Mouse (Mus musculus) forebrain, embryonic 13.5 days (tissue): ENCODE results near the gene Jam2. TPM values are rescaled to one million over a fixed set of nuclear protein-coding genes. Genes with fewer than 3 reads are reported as not detected.

ENCODE experiments used
- ATAC-seq: fragments of 200-750 bp; cut with Nextera tagmentation; 2 replicates; pipeline ENCODE4 v1.8.0; 2017
- H3K27ac ChIP-seq: fragments of 300-500 bp; sonication (generic); 2 replicates; pipeline ENCODE4 v1.5.1; 2015; ENCODE audit warnings: inconsistent platforms, mild to moderate bottlenecking, moderate library complexity
- H3K27me3 ChIP-seq: fragments of 300-500 bp; sonication (generic); 2 replicates; pipeline ENCODE4 v1.6.1; 2015; ENCODE audit warnings: mild to moderate bottlenecking, inconsistent platforms
- H3K36me3 ChIP-seq: fragments of 300-500 bp; sonication (generic); 2 replicates; pipeline ENCODE4 v1.6.1; 2015; ENCODE audit warnings: mild to moderate bottlenecking, inconsistent platforms; ENCODE audit not compliant: poor library complexity, severe bottlenecking
- H3K4me1 ChIP-seq: fragments of 300-500 bp; sonication (generic); 2 replicates; pipeline ENCODE4 v1.6.1; 2015; ENCODE audit warnings: inconsistent platforms
- H3K4me2 ChIP-seq: fragments of 300-500 bp; sonication (generic); 2 replicates; pipeline ENCODE4 v1.6.1; 2015; ENCODE audit warnings: inconsistent platforms, mild to moderate bottlenecking, moderate library complexity
- H3K4me3 ChIP-seq: fragments of 300-500 bp; sonication (generic); 2 replicates; pipeline ENCODE4 v1.5.1; 2015; ENCODE audit warnings: mild to moderate bottlenecking, inconsistent platforms
- H3K9ac ChIP-seq: fragments of 300-500 bp; sonication (generic); 2 replicates; pipeline ENCODE4 v1.6.1; 2015; ENCODE audit warnings: mild to moderate bottlenecking, inconsistent platforms
- H3K9me3 ChIP-seq: fragments of 300-500 bp; sonication (generic); replicated peaks from 2 replicates; pipeline ENCODE4 v1.6.1; 2016; ENCODE audit warnings: inconsistent platforms
- WGBS: fragments of 180-500 bp; shearing (Covaris S2); methylation state at CpG from one replicate; pipeline ENCODE4 v1.1.7; 2015; 5-methylcytosine and 5-hydroxymethylcytosine counted together
- polyA plus RNA-seq: library from polyadenylated mRNA; unstranded; fragments of >200 nt; fragmentation: Nextera tagmentation; extraction: Ambion mirVana; gene quantifications from 2 replicates; pipeline ENCODE4 v1.2.1, GENCODE M21; 2015

Jam2 gene
- polyA plus RNA-seq, 1 experiment from 2014 or later: 26.0 TPM

DNA sequence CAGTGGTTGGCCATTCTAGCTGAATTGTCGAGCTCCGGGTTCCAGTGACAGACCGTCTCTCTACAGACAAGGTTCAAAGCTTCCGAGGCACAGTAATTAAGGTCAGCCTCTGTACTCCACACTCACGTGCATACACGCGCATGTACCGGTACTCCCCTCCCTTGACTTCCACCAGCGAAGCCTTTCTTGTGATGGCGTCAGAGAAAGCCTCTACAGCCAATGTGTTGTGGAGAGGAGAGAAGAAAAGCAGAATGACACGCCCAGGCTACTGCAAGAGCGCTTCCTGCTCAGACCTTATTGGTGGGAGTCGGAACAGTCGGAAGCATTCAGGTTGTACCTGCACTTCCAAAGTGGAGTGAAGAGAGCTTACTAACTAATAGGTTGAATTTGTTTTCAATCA lies 19.5 kb downstream of the Jam2 start:
- 90% methylated on average over 14 of the region's 14 CpGs for WGBS
- no peaks in the 10 kb centered on the region for H3K9me3 ChIP-seq
- 0 out of 2 replicates have a peak, but pooled peaks cover 9% of the 10 kb centered on the region for H3K36me3 ChIP-seq
- no peaks in the 10 kb centered on the region for H3K27me3 ChIP-seq
- no peak overlapping the region for H3K9ac ChIP-seq
- no peak overlapping the region for H3K4me3 ChIP-seq
- ATAC-seq: no peak
- H3K4me1 ChIP-seq: no peaks in the 10 kb centered on the region
- no peak overlapping the region for H3K4me2 ChIP-seq
- H3K27ac ChIP-seq: no peak overlapping the region

DNA sequence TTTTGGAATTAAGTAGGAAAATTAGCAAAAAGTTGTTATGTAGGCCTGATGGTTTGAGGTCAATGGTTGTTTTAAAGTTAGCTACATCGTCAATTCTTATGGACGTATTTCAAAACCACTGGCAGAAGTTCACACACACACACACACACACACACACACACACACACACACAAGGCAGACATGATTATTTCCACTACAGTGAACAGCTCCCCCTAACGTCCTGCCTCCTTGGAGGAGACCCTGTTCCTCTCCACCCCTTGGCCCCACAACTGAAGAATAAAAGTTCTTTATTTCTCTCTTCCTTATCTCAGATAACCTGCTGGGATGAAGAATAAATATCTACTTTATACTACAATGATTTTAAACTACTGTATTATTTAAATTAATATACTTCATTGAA lies 21.4 kb downstream of the Jam2 start:
- no peak overlapping the region for H3K9ac ChIP-seq
- 0 out of 2 replicates have a peak, but pooled peaks cover 5% of the 10 kb centered on the region for H3K36me3 ChIP-seq
- WGBS: 60% methylated on average over 3 of the region's 3 CpGs
- no peaks in the 10 kb centered on the region for H3K4me1 ChIP-seq
- no peak overlapping the region for H3K4me2 ChIP-seq
- H3K4me3 ChIP-seq: no peak overlapping the region
- no peak overlapping the region for H3K27ac ChIP-seq
- H3K27me3 ChIP-seq: no peaks in the 10 kb centered on the region
- no peaks in the 10 kb centered on the region for H3K9me3 ChIP-seq
- no peak for ATAC-seq

- H3K27ac ChIP-seq: no peak overlapping the region
- 79% methylated on average over 9 of the region's 9 CpGs for WGBS
- no peak for ATAC-seq
These were observed 22.8 kb downstream of the Jam2 start for GRCm38 (mm10) chr16:84796678-84797077.

DNA sequence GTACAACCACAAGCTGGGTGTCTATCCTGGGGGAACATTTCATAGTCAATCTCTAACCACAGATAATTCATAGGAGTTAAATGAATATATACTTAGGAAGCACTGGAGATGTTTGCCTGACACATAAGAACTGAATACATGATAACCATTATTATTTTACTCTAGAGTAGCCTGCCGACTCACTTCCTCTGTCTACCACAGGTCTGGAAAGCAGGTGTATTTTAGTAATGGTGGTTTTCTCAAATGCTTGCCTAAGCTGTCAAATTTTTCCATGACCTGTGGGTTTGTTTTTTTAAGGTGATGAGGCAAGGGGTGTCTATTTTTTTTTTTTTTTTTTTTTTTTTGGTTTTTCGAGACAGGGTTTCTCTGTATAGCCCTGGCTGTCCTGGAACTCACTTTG lies 26.1 kb downstream of the Jam2 start:
- Histone ChIP-seq H3K4me1 (no peaks in the 10 kb centered on the region), H3K4me2 (no peak overlapping the region), H3K4me3 (no peak overlapping the region), H3K9ac (no peak overlapping the region), H3K36me3 (0 out of 2 replicates have a peak, but pooled peaks cover 4% of the 10 kb centered on the region), H3K27ac (no peak overlapping the region), H3K27me3 (no peaks in the 10 kb centered on the region), H3K9me3 (no peaks in the 10 kb centered on the region)
- no peak for ATAC-seq
- WGBS: 95% methylated on average over 1 of the region's 2 CpGs

More at GRCm38 (mm10) chr16:84796678-84797077, 22.8 kb downstream of the Jam2 start:
- Histone ChIP-seq H3K9me3 (no peaks in the 10 kb centered on the region), H3K27me3 (no peaks in the 10 kb centered on the region), H3K9ac (no peak overlapping the region), H3K4me3 (no peak overlapping the region), H3K36me3 (no peaks in the 10 kb centered on the region), H3K4me1 (no peaks in the 10 kb centered on the region), H3K4me2 (no peak overlapping the region)

DNA sequence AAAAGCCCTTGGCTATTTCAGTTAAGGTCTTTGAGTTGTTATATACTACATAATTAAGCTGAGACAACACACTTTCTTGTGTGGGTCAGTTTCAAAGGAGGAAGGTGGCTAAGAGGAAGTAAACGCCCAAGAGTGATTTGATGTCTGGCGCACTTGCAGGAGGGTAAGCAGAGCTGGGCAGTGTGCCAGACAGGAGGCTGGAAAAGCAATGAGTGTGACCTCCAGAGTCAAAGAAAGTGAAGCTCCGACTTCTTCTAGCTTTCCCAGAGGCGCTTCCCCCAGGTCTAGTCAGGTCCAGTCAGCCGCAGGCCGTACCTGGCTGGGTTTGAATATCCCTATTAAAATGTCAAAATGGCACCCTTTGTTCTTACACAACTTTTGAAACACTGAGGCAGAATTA lies 28.3 kb downstream of the Jam2 start:
- no peak overlapping the region for H3K4me3 ChIP-seq
- ATAC-seq: no peak
- WGBS: 85% methylated on average over 6 of the region's 6 CpGs
- H3K9ac ChIP-seq: no peak overlapping the region
- H3K27ac ChIP-seq: no peak overlapping the region
- H3K4me1 ChIP-seq: no peaks in the 10 kb centered on the region
- H3K9me3 ChIP-seq: no peaks in the 10 kb centered on the region
- H3K36me3 ChIP-seq: peaks cover 14% of the 10 kb centered on the region; the same call in 1 of the 2 replicates
- no peak overlapping the region for H3K4me2 ChIP-seq
- no peaks in the 10 kb centered on the region for H3K27me3 ChIP-seq

- no peaks in the 10 kb centered on the region for H3K27me3 ChIP-seq
- H3K4me1 ChIP-seq: no peaks in the 10 kb centered on the region
- H3K27ac ChIP-seq: no peak overlapping the region
- no peak overlapping the region for H3K4me2 ChIP-seq
- H3K9ac ChIP-seq: no peak overlapping the region
- no peak overlapping the region for H3K4me3 ChIP-seq
- peaks cover 28% of the 10 kb centered on the region for H3K36me3 ChIP-seq
- H3K9me3 ChIP-seq: no peaks in the 10 kb centered on the region
- no peak for ATAC-seq
- WGBS: 91% methylated on average over 5 of the region's 5 CpGs
These were observed 30.9 kb downstream of the Jam2 start for GRCm38 (mm10) chr16:84804866-84805265.

GRCm38 (mm10) chr16:84806175-84806574 lies 32.3 kb downstream of the Jam2 start:
- ATAC-seq: no peak
- no peaks in the 10 kb centered on the region for H3K9me3 ChIP-seq
- H3K9ac ChIP-seq: no peak overlapping the region
- H3K36me3 ChIP-seq: peaks cover 35% of the 10 kb centered on the region
- no peaks in the 10 kb centered on the region for H3K4me1 ChIP-seq
- H3K4me3 ChIP-seq: no peak overlapping the region
- no peak overlapping the region for H3K4me2 ChIP-seq
- H3K27ac ChIP-seq: no peak overlapping the region
- no peaks in the 10 kb centered on the region for H3K27me3 ChIP-seq
- 96% methylated on average over 3 of the region's 3 CpGs for WGBS

DNA sequence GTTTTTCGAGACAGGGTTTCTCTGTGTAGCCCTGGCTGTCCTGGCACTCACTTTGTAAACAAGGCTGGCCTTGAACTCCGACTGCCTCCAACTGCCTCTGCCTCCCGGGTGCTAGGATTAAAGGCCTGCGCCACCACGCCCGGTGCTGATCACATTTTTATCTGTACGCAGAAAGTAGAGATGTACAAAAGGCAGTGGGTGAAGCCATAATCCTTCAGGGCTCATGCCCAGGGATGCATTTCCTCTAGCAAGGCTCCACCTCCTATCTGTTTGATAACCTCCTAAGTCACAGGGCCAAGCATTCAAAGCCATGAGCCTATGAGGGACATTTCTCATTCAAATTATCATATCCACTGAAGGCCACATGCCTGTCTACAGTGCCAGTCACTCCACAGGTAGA lies 34.0 kb downstream of the Jam2 start:
- H3K36me3 ChIP-seq: peaks cover 48% of the 10 kb centered on the region
- 98% methylated on average over 7 of the region's 7 CpGs for WGBS
- no peak overlapping the region for H3K4me2 ChIP-seq
- no peaks in the 10 kb centered on the region for H3K27me3 ChIP-seq
- no peaks in the 10 kb centered on the region for H3K9me3 ChIP-seq
- H3K4me1 ChIP-seq: no peaks in the 10 kb centered on the region
- H3K27ac ChIP-seq: no peak overlapping the region
- H3K4me3 ChIP-seq: no peak overlapping the region
- H3K9ac ChIP-seq: no peak overlapping the region
- ATAC-seq: no peak

- H3K36me3 ChIP-seq: peaks cover 44% of the 10 kb centered on the region
- no peaks in the 10 kb centered on the region for H3K4me1 ChIP-seq
- 92% methylated on average over 1 of the region's 1 CpGs for WGBS
- H3K4me2 ChIP-seq: no peak overlapping the region
- no peaks in the 10 kb centered on the region for H3K9me3 ChIP-seq
- ATAC-seq: no peak
- no peak overlapping the region for H3K9ac ChIP-seq
- no peak overlapping the region for H3K4me3 ChIP-seq
- no peaks in the 10 kb centered on the region for H3K27me3 ChIP-seq
- H3K27ac ChIP-seq: no peak overlapping the region
These were observed 36.3 kb downstream of the Jam2 start for GRCm38 (mm10) chr16:84810254-84810653.

DNA sequence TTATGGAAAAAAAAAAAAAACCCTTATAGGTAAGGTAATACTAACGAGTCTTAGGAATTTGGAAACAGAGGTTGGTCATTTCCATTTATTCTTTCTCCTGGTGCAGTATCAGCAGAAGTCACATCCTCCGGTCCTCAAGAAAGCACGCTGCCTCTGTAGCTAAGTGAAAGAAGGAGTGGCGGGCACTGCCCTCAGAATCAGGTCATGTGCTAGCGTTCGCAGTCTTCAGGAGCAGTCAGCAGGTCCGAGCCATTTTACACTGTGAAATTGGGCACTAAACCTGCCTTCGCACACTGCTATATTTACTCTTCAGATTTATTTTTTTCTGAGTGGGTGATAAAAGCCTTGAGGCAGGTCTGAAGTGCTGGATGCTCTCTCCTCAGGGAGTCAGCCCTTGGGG lies 39.9 kb downstream of the Jam2 start:
- no peak for ATAC-seq
- H3K27me3 ChIP-seq: no peaks in the 10 kb centered on the region
- no peak overlapping the region for H3K4me2 ChIP-seq
- no peak overlapping the region for H3K27ac ChIP-seq
- peaks cover 32% of the 10 kb centered on the region for H3K36me3 ChIP-seq
- H3K4me3 ChIP-seq: no peak overlapping the region
- no peaks in the 10 kb centered on the region for H3K9me3 ChIP-seq
- H3K4me1 ChIP-seq: no peaks in the 10 kb centered on the region
- no peak overlapping the region for H3K9ac ChIP-seq
- 89% methylated on average over 8 of the region's 8 CpGs for WGBS

DNA sequence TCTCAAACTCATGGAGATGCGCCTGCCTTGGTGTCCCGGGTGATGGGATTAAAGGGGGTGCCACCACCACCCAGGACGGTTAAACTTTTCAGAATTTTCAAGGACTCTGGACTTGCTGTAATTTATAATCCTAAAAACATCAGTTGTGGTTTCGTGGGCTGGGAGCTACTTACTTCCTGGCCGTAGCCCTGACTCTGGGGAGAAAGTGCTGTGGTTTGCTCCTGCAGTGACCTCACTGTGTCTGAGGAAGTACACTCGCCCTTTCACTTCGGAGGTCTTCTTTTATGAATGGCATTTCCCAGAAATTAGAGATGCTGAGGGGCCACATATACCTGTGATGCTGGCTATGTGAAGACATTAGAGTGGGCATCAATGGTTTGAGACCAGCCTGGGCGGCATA lies 40.6 kb downstream of the Jam2 start:
- H3K27me3 ChIP-seq: no peaks in the 10 kb centered on the region
- ATAC-seq: no peak
- no peaks in the 10 kb centered on the region for H3K4me1 ChIP-seq
- H3K4me2 ChIP-seq: no peak overlapping the region
- H3K9ac ChIP-seq: no peak overlapping the region
- no peak overlapping the region for H3K27ac ChIP-seq
- H3K36me3 ChIP-seq: peaks cover 29% of the 10 kb centered on the region
- H3K9me3 ChIP-seq: no peaks in the 10 kb centered on the region
- H3K4me3 ChIP-seq: no peak overlapping the region
- 86% methylated on average over 8 of the region's 8 CpGs for WGBS

- Histone ChIP-seq H3K27ac (no peak overlapping the region), H3K27me3 (no peaks in the 10 kb centered on the region), H3K9ac (no peak overlapping the region), H3K4me1 (no peaks in the 10 kb centered on the region), H3K4me2 (no peak overlapping the region), H3K9me3 (no peaks in the 10 kb centered on the region), H3K4me3 (no peak overlapping the region), H3K36me3 (peaks cover 30% of the 10 kb centered on the region)
- ATAC-seq: peak; percentile 82
- 30% methylated on average over 7 of the region's 7 CpGs for WGBS
These were observed 43.5 kb downstream of the Jam2 start for GRCm38 (mm10) chr16:84817423-84817822.

DNA sequence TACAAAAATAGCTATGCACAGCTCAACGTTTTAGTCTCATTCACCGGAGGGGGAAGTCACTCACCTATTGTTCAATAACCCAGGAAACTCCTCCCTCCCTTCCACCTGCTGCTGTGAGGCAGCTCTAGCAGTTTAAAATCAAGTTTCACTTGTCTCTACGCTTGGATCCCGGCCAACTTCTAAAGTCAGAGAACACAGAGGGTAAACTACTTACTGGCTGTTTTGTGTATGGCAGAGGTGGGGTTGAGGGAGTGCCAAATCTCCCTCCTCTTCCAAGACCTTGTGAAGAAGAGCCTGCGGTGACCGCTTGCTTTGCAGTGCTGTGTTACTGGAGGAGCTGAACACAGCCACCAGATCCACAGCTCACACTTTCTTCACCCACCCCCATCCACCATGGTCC lies 51.1 kb downstream of the Jam2 start:
- 56% methylated on average over 6 of the region's 6 CpGs for WGBS

More for the DNA sequence above, 51.1 kb downstream of the Jam2 start:
- ATAC-seq: 0 out of 2 replicates have a peak, but pooled peaks have one; percentile 22
- 0 out of 2 replicates have a peak, but pooled peaks cover 3% of the 10 kb centered on the region for H3K4me1 ChIP-seq
- no peak overlapping the region for H3K4me2 ChIP-seq
- no peak overlapping the region for H3K9ac ChIP-seq
- H3K36me3 ChIP-seq: peaks cover 88% of the 10 kb centered on the region
- no peaks in the 10 kb centered on the region for H3K27me3 ChIP-seq
- H3K9me3 ChIP-seq: no peaks in the 10 kb centered on the region
- no peak overlapping the region; the same call in 1 of the 2 replicates for H3K27ac ChIP-seq
- no peak overlapping the region for H3K4me3 ChIP-seq
